Mouse (Mus musculus): ENCODE measurements around the gene Glyctk.

The Glyctk gene

GRCm38 (mm10) chr9:106158037-106158491 is at the start of gene Glyctk:
TSS of gene Glyctk (minus strand) at chr9:106158138.
- DNase-seq, result no peak

DNA sequence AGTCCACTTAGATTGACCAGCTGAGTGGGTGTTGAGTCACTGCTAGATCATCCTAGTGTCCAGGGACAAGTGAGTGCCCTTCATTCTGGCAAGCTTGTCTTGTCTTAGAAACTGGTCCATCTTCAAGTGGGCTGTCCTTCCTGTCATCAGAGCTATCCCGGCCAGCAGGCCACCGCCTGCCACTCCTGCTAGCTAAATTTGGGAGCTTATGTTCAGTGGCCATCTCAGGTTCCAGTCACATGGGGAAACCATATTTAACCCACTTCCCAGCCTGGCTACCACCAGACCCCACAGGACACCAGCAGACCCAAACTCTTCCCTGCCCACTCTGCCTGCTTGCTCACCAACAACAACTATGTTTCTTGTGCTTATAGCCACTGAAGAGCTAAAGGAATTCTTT is 48.6 kb upstream of the Glyctk start:
- no peak for DNase-seq

GRCm38 (mm10) chr9:106205713-106206290 is 47.9 kb upstream of the Glyctk start:
- no peak for DNase-seq

DNA sequence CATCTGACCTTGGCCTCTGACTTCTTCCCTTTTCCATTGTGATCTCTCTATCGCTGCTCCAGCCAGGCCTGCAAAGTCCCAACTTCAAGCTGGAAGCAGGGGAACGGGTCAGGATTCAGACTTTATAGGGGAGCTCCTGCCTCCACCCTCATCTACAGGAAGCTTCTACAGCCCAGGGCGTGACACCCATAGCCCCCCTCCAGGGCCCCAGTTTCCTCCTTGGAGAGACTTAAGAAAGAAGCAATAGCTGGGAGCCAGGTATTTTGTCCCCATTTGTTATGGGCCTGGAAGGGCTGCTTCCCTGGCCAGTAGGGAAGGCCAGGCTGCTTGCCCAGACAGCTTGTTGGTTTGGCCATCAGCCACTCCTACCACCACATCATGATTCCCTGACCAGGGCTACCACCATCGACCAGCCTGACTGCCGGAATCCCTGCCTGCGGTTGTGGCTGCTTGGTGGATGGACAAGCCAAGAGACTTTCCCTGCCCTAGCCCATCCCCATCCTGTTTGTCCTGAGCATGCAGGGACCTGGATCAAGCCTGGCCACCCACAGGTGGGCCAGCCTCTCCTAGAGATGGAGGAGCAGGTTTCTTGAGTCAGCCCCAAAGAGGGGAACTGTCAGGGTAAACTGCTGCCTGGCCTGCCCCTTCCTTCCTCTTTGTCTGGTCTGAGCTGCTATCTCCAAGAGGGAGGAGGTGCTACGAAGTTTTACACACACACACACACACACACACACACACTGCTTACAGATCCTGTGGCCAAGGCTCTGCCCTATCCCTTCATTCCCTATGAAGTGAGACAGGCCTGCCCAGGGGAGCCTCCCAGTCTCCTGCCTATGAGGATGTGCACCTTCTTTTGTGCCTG is 46.3 kb upstream of the Glyctk start:
- DNase-seq, result no peak

- peak; percentile 88 to 92 for DNase-seq
Observed at GRCm38 (mm10) chr9:106202819-106203636, 45.1 kb upstream of the Glyctk start, which contains the start of gene Twf2. TSS of gene Twf2 (plus strand) at chr9:106203108.

DNA sequence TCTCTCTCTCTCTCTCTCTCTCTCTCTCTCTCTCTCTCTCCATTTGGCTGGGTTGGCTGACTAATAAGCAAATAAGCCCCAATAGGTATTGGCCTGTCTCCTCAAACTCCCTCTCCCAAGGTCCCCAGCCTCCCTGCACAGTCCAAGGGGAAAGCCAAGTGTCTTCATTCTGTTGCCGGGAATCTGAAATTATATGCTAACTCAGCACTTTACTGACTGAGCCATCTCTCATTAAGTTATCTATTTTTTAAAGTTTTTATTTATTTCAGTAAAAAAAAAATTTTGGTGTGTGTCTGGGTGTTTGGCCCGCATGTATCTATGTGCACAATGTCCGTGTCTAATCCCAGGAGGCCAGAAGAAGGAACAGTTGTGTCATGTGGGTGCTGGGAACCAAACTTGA is 44.0 kb upstream of the Glyctk start:
- no peak for DNase-seq

- DNase-seq, result no peak
Observed at GRCm38 (mm10) chr9:106199535-106200272, 41.8 kb upstream of the Glyctk start, which contains the start of gene Ppm1m. TSS of gene Ppm1m (minus strand) at chr9:106199746.

GRCm38 (mm10) chr9:106198962-106199458 is 41.1 kb upstream of the Glyctk start:
- DNase-seq, result peak; percentile 73 to 89

- no peak for DNase-seq
Observed at GRCm38 (mm10) chr9:106197732-106198131, 39.8 kb upstream of the Glyctk start.

DNA sequence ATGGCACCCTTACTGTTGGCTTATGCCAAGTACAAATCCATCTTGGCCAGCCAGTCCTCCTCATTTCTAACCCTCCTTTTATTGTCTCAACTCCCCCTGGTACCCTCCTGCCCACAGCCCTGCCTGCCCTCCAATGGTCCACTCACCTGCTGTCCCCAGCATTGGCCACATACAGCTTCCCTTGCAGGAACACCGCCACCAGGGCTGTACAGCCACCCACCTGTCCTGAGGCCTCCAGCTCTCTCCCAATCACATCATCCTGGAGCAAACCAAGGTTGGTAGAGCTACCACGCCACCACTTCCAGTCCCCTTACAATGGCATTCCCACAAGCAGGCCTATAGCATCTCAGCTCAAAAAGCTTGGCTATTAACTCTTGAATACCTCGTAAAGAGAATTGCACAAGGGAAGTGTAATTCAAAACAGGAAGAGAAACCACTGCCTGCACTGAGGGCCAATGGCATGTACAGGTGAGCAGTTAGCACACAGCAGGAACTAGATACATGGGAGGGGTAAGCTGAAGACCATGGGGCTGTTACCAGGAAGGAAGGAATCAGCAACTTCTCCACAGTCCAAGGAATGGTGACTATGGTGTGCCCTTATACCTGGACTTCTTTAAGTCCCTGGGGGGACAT is 39.3 kb upstream of the Glyctk start:
- DNase-seq, result no peak

DNA sequence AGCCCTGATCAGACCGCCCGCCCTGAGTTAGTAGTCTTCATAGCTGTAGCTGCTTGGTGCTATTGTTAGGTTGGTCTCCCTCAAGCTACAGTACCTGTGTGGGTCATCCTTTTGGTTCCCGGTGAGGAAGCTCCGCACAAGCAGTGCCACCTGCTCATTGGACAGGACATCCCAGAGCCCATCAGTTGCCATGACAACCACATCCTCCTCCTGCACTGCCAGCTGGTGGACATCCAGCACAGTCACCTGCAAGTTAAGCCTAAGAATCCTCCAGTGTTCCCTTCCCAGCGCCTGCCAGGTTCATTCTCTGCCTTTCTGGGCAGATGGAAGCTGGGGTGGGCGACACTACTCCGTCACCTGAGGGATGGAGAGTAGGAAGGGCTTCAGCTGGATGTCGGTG is 37.8 kb upstream of the Glyctk start:
- no peak for DNase-seq

DNA sequence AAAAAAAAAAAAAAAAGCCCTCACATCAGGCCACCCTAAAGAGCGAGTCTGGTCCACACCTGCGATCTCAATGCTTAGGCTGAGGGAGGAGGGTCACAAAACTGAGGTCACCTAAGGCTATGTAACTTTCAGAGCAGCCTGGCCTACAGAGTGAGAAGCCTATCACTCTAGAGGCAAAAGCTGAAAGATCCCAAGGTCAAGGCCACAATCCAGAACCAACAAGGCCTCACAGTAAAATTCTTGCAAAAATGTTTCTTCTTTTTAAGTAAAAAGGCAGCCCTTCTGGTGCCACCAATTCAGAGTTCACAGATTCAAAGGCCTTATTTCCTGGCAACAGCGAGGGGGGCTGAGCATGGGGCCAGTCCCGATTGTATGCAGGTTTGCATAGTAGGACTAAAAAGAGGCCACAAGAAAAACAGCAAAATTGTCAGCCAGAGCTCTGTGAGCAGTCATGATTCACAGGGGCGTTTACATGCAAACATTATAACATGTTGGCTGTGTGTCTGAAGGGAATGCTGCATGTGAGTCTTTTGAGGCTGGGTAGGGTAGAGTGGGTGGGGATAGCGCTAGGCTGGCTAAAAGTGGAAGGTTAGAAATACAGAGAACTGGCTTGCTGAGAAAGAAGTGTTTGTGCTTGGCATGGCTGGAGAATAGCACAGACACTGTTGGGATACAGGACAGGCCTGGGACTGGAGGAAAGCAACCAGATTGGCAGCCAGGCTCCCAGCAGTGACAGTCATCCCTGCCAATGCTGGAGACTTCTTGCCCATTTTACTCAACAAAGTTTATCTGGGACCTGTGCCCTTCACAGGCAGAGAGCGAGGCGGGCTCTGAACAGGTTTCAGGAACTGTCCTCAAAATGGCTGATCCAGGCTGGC is 36.2 kb upstream of the Glyctk start:
- no peak for DNase-seq

- peak in 1 of 2 experiments; percentile 40 for DNase-seq
Observed at GRCm38 (mm10) chr9:106192998-106193397, 35.1 kb upstream of the Glyctk start.

- DNase-seq, result no peak
Observed at GRCm38 (mm10) chr9:106192024-106192423, 34.1 kb upstream of the Glyctk start.

DNA sequence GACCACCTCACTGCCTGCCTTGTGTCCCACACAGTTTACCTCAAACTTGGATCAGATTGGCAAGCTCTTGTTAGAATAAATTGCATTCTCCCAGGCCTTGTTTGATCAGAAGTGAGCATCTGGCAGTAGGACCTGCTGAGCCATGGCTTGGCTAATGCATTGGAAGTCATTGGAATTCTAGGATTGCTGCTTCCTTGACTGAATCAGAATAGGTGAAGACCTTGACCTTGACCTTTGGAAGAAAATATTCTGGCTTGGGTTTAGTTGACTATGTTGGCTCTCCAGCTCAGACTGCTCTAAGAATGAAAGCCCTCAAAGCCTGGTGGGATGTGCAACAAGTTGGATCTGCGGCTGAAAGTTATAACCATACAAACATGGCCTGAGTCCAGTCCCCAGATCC is 33.4 kb upstream of the Glyctk start:
- no peak for DNase-seq

GRCm38 (mm10) chr9:106183996-106184395 is 26.1 kb upstream of the Glyctk start:
- DNase-seq, result no peak

- no peak for DNase-seq
Observed at GRCm38 (mm10) chr9:106182146-106182545, 24.2 kb upstream of the Glyctk start.

DNA sequence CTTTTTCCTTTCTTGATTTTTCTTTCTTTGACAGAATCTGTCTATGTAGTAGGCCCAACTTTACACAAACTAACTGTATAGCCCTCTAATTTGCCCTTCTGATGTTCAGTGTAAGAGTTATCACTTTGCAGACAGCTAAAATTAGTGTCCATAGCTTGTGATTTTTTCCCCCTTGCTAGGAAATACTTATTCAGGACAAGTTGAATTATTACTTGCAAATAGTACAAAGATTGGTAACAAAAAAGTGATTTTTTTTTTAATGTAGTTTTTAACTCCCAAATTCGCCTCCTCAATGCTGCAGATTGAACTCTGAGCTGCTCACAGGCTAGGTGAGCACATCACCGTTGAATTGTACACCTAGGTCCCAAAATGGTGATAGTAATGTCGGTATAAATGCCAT is 22.0 kb upstream of the Glyctk start:
- no peak for DNase-seq

- no peak for DNase-seq
Observed at GRCm38 (mm10) chr9:106179454-106179853, 21.5 kb upstream of the Glyctk start.

- no peak for DNase-seq
Observed at GRCm38 (mm10) chr9:106177799-106178198, 19.9 kb upstream of the Glyctk start.

DNA sequence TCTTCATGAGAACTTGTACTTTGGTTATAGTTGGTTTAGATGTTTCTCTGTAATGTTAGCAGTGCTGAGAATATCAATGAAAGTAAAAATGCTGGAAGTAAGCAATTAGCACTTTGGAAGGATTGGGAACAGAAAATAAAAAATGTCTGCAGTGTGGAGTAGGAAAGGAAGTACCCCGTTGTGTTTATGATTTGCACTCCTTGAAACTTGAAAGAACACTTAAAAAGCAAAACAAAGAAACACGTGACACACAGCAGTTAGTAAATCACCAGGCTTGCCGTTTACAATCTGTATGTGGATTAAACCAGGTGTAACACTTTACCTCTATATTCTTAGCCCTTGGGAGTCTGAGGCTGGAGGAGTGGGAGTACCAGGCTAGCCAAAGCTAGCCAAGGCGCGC is 18.8 kb upstream of the Glyctk start:
- no peak for DNase-seq

Data from spleen, adult 18-20 months (tissue).